Mouse (Mus musculus): Measurements from ENCODE around the gene Sh2b3. TPM values are rescaled to one million over a fixed set of nuclear protein-coding genes. Genes with fewer than 3 reads are reported as not detected.

Sh2b3 gene
- polyA plus RNA-seq, 1 experiment = 77.5 TPM

- Histone ChIP-seq H3K27ac (ENCODE audit: insufficient read depth, low read depth, low read length) (peak overlapping the region; percentile 99), H3K4me1 (ENCODE audit: control insufficient read depth, insufficient read depth, low read length) (peaks cover 25% of the 10 kb centered on the region), H3K4me3 (ENCODE audit: insufficient read depth, low read length) (peak overlapping the region; percentile 82)
- TF ChIP-seq CTCF (IDR thresholded peaks at IDR 0.05; ENCODE audit: low read depth, low read length) = no peak
- TF ChIP-seq POLR2A (IDR thresholded peaks at IDR 0.05; ENCODE audit: borderline replicate concordance, low read depth, low read length) = no peak
Measured at GRCm38 (mm10) chr5:121835949-121836691, 1.3 kb downstream of the Sh2b3 start.

- no peak for TF ChIP-seq CTCF (IDR thresholded peaks at IDR 0.05; ENCODE audit: low read depth, low read length)
- TF ChIP-seq POLR2A (IDR thresholded peaks at IDR 0.05; ENCODE audit: borderline replicate concordance, low read depth, low read length) = no peak
- peaks cover 33% of the 10 kb centered on the region for H3K4me1 ChIP-seq (ENCODE audit: control insufficient read depth, insufficient read depth, low read length)
- H3K4me3 ChIP-seq (ENCODE audit: insufficient read depth, low read length) = peak overlapping the region; percentile 82
- H3K27ac ChIP-seq (ENCODE audit: insufficient read depth, low read depth, low read length) = peak overlapping the region; percentile 99
Measured at GRCm38 (mm10) chr5:121834991-121835747, 2.3 kb downstream of the Sh2b3 start.

GRCm38 (mm10) chr5:121834241-121834606, 3.2 kb downstream of the Sh2b3 start:
- Histone ChIP-seq H3K4me1 (ENCODE audit: control insufficient read depth, insufficient read depth, low read length) (peaks cover 35% of the 10 kb centered on the region), H3K27ac (ENCODE audit: insufficient read depth, low read depth, low read length) (peak overlapping the region; percentile 99)

GRCm38 (mm10) chr5:121833572-121834240, 3.7 kb downstream of the Sh2b3 start:
- TF ChIP-seq CTCF (IDR thresholded peaks at IDR 0.05; ENCODE audit: low read depth, low read length) (no peak), POLR2A (IDR thresholded peaks at IDR 0.05; ENCODE audit: borderline replicate concordance, low read depth, low read length) (no peak)
- Histone ChIP-seq H3K4me1 (ENCODE audit: control insufficient read depth, insufficient read depth, low read length) (peaks cover 32% of the 10 kb centered on the region), H3K27ac (ENCODE audit: insufficient read depth, low read depth, low read length) (peak overlapping the region; percentile 99), H3K4me3 (ENCODE audit: insufficient read depth, low read length) (peak overlapping the region; percentile 82)

More at GRCm38 (mm10) chr5:121834241-121834606, 3.2 kb downstream of the Sh2b3 start:
- H3K4me3 ChIP-seq (ENCODE audit: insufficient read depth, low read length) = peak overlapping the region; percentile 82
- TF ChIP-seq POLR2A (IDR thresholded peaks at IDR 0.05; ENCODE audit: borderline replicate concordance, low read depth, low read length) = no peak
- TF ChIP-seq CTCF (IDR thresholded peaks at IDR 0.05; ENCODE audit: low read depth, low read length) = no peak

- H3K4me1 ChIP-seq (ENCODE audit: control insufficient read depth, insufficient read depth, low read length) = peaks cover 32% of the 10 kb centered on the region
- 0 out of 2 replicates have a peak, but pooled peaks have one; percentile 4 for TF ChIP-seq POLR2A (IDR thresholded peaks at IDR 0.05; ENCODE audit: borderline replicate concordance, low read depth, low read length)
- TF ChIP-seq CTCF (IDR thresholded peaks at IDR 0.05; ENCODE audit: low read depth, low read length) = no peak
- H3K4me3 ChIP-seq (ENCODE audit: insufficient read depth, low read length) = peak overlapping the region; percentile 82
- peak overlapping the region; percentile 99 for H3K27ac ChIP-seq (ENCODE audit: insufficient read depth, low read depth, low read length)
Measured at GRCm38 (mm10) chr5:121833159-121833558, 4.3 kb downstream of the Sh2b3 start.

- Histone ChIP-seq H3K4me3 (ENCODE audit: insufficient read depth, low read length) (peak overlapping the region; percentile 82), H3K4me1 (ENCODE audit: control insufficient read depth, insufficient read depth, low read length) (peaks cover 34% of the 10 kb centered on the region), H3K27ac (ENCODE audit: insufficient read depth, low read depth, low read length) (peak overlapping the region; percentile 99)
- TF ChIP-seq POLR2A (IDR thresholded peaks at IDR 0.05; ENCODE audit: borderline replicate concordance, low read depth, low read length) (no peak), CTCF (IDR thresholded peaks at IDR 0.05; ENCODE audit: low read depth, low read length) (no peak)
Measured at GRCm38 (mm10) chr5:121832376-121833155, 4.9 kb downstream of the Sh2b3 start.

- TF ChIP-seq CTCF (IDR thresholded peaks at IDR 0.05; ENCODE audit: low read depth, low read length) (no peak), POLR2A (IDR thresholded peaks at IDR 0.05; ENCODE audit: borderline replicate concordance, low read depth, low read length) (no peak)
- peaks cover 39% of the 10 kb centered on the region for H3K4me1 ChIP-seq (ENCODE audit: control insufficient read depth, insufficient read depth, low read length)
- no peak overlapping the region for H3K27ac ChIP-seq (ENCODE audit: insufficient read depth, low read depth, low read length)
- no peak overlapping the region for H3K4me3 ChIP-seq (ENCODE audit: insufficient read depth, low read length)
Measured at GRCm38 (mm10) chr5:121831002-121831601, 6.3 kb downstream of the Sh2b3 start.

- peaks cover 59% of the 10 kb centered on the region for H3K4me1 ChIP-seq (ENCODE audit: control insufficient read depth, insufficient read depth, low read length)
- TF ChIP-seq POLR2A (IDR thresholded peaks at IDR 0.05; ENCODE audit: borderline replicate concordance, low read depth, low read length) (no peak), CTCF (IDR thresholded peaks at IDR 0.05; ENCODE audit: low read depth, low read length) (no peak)
- no peak overlapping the region for H3K27ac ChIP-seq (ENCODE audit: insufficient read depth, low read depth, low read length)
- no peak overlapping the region for H3K4me3 ChIP-seq (ENCODE audit: insufficient read depth, low read length)
Measured at GRCm38 (mm10) chr5:121828491-121829432, 8.7 kb downstream of the Sh2b3 start.
